Mouse (Mus musculus): ENCODE measurements around the gene Mycbp2. TPM values are rescaled to one million over a fixed set of nuclear protein-coding genes. Genes with fewer than 3 reads are reported as not detected.

The Mycbp2 gene
- total RNA-seq (2022), result 100 to 1,000 TPM; 148 to 185 (median 165) TPM

GRCm38 (mm10) chr14:103346729-103347505, at the start of gene Mycbp2:
Gene Mycbp2 (minus strand): TSS chr14:103346814.
- peak; percentile 97 for DNase-seq (ENCODE audit: low spot score in 2 of 2)

DNA sequence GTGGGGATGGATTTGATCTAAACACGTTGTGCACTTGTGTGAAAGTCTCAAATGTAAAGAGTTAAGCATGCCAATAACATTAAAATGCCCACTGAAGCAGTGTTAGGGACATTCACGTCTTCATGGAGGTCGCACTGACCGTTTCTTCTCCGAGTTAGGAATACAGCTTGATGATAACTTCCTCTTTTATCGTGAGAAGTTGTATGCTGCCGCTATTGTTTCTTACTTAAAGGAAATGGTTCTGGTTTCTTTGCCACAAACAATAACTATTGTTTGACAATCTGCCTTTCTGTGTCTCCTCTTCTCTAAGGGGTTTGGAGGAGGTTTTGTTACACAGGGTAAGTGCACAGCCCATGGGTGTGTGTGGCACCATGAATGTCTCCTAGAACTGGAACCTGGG, 45.8 kb upstream of the Mycbp2 start:
- no peak for DNase-seq (ENCODE audit: low spot score in 2 of 2)

- DNase-seq (ENCODE audit: low spot score in 2 of 2), result no peak
These were observed 40.8 kb upstream of the Mycbp2 start for GRCm38 (mm10) chr14:103387431-103387830.

DNA sequence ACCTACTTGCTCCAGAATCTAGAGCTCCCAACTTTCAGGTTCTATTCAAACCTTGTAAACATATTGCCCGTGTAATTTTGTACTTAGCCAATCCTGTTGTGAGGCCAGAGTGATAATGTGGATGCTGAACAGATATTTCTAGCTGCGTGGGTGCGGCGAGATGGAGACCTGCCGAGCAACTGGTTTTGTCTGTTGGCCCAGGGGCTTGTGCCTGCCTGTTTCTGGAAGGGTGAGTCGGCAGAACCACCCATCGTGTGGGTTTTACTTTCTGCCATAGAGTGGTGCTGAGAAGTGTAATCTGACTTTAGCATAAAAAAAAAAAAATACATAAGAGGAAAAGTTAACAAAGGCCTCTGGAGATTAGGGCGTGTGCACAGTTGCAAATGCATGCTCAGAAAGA, 40.3 kb upstream of the Mycbp2 start:
- peak; percentile 18 to 33 for DNase-seq (ENCODE audit: low spot score in 2 of 2)

- DNase-seq (ENCODE audit: low spot score in 2 of 2), result peak; percentile 21 to 33
These were observed 38.5 kb upstream of the Mycbp2 start for GRCm38 (mm10) chr14:103385084-103385610.

DNA sequence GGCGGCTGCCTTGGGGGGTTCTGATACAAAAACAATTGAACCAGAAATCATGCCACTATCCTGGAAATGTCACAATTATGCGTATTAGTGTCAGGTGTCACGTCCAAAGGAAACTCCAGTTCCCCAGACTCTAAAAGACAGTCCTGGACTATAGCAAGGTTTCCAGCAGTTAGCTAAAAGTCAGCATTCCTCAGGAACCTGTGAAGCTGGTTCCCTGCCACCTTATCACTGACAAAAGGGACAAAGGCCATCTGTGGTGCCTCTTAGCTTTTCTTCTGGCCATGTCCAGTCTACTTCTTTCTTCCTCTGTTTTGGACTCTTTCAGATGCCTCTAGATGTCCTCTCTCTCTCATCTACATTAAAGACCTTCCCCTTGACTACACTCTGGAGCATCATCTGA, 32.1 kb upstream of the Mycbp2 start:
- no peak for DNase-seq (ENCODE audit: low spot score in 2 of 2)

DNA sequence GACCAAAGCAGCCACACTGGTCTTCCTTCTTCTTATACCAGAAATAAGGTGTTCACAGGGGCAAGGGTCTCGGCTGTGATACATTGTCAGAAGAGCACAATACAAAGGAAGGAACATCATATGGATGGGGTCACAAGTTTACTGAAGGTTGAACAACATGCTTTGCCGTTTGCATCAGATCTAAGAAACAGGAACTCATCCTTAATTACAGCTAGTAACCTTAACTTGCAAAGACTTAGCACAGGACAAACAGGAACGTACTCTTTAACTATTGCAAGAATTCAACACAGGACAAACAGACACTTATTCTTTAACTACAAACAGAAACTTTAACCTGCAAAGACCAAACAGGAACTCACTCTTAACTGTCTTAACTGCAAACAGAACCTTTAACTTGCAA, 30.2 kb upstream of the Mycbp2 start:
- no peak for DNase-seq (ENCODE audit: low spot score in 2 of 2)

- no peak for DNase-seq (ENCODE audit: low spot score in 2 of 2)
These were observed 28.9 kb upstream of the Mycbp2 start for GRCm38 (mm10) chr14:103375523-103375922.

DNA sequence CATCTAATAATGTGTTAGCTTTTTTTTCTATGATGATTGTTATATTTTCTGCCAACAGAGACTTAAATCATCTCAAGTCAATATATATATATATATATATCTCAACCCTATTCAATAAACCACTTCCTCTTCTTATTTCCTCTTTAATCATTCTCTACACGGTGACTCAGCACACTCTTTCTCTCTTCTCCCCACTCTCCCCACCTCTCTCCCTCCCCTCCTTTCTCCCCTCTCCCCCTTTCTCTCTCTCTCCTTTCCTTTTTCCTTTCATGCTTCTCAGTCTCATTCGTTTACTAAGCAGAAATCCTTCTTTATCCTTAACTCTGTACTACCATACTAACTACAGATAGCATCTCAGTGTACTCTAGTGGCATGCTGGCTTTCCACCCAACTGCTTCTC, 16.6 kb upstream of the Mycbp2 start:
- DNase-seq (ENCODE audit: low spot score in 2 of 2), result no peak

GRCm38 (mm10) chr14:103356066-103356465, 9.5 kb upstream of the Mycbp2 start:
- no peak for DNase-seq (ENCODE audit: low spot score in 2 of 2)

DNA sequence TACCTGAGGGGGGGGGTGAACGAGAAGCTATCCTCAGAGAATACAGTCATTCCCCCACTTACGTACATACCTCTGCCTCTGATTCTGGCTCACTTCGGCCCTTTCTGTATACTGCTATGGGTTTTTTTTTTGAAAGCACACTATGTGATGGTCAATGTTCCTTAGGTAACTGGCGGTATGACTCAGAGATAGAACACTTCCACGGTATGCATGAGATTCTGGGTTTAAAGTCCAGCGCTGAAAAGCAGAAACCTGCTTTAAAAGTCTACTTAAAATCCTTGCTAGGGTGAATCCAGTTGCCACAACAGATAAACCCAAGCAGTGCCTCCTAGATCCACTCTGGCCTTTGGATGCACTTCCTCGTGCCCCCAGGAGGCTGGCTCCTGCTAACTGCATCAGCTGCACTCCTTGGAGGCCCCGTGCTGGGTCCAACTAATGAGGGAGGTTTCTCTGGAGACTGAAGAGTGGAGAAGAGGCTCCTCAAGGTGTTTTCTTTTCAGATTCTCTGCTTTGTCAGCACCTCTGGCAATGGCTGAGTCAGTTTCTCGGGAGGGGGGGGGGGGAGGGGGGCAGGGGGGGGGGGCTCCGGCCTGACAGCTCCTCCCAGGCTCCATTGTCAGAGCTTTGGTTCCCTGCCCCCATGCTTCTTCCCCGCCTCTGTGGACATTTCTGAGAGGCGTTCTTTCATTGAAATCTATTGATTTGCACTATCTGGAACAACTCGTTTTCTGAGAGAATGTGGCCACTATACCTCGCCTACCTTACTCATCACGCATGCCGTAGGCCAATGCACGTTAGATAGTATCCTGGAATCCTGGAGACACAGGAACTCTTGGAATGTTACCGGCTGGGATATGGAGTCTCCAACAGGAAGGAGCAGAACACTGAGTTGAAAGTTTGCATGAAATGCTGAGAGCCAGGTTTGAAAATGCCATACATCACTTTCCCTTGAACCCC, 8.1 kb upstream of the Mycbp2 start:
- no peak for DNase-seq (ENCODE audit: low spot score in 2 of 2)

GRCm38 (mm10) chr14:103345858-103346728, 521 bp downstream of the Mycbp2 start:
- DNase-seq (ENCODE audit: low spot score in 2 of 2), result peak; percentile 48 to 50

GRCm38 (mm10) chr14:103345486-103345857, 1.1 kb downstream of the Mycbp2 start:
- DNase-seq (ENCODE audit: low spot score in 2 of 2), result no peak

DNA sequence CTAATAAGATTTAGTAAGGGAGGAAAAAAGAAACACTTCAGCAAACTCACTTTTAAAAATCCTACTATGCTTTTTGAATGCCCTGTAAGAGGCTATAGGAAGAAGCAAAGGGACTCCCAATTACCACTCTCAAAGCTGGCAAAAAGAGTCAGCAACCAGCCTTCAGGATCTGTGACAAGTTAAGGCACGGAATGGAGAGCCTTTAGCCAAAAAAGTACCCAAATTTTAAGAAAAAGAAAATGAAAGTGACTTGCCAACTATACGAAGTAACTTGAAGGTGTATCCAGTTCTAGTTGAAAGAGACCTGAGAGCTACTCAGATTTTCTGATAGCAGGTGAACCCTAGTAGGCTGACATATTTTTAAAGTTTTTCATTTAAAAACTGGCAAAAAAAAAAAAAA, 1.6 kb downstream of the Mycbp2 start:
- no peak for DNase-seq (ENCODE audit: low spot score in 2 of 2)

GRCm38 (mm10) chr14:103343791-103344190, 2.8 kb downstream of the Mycbp2 start:
- DNase-seq (ENCODE audit: low spot score in 2 of 2), result no peak

- no peak for DNase-seq (ENCODE audit: low spot score in 2 of 2)
These were observed 5.0 kb downstream of the Mycbp2 start for GRCm38 (mm10) chr14:103341385-103342294.

- DNase-seq (ENCODE audit: low spot score in 2 of 2), result no peak
These were observed 33.7 kb downstream of the Mycbp2 start for GRCm38 (mm10) chr14:103312926-103313325.

GRCm38 (mm10) chr14:103296227-103296626, 50.4 kb downstream of the Mycbp2 start:
- DNase-seq (ENCODE audit: low spot score in 2 of 2), result no peak

GRCm38 (mm10) chr14:103286650-103287049, 60.0 kb downstream of the Mycbp2 start:
- no peak for DNase-seq (ENCODE audit: low spot score in 2 of 2)

DNA sequence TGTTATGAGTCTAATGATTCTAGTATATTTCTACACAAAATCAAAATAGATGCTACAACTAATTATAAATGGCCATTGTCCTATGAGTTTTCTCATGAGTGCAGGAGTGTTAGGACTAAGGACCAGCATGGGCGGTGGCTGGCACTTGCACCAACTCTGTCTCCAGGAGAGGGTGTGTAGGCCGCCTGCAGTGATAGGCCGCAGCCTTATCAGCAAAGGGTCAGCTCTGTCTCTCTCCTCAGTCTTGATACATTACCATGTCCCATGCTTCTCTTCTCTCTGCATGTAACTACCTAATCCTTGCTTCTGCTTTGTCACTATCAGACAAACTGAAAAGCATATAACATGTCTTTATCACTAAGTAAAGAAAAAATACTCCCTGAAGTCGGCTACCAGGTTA, 69.9 kb downstream of the Mycbp2 start:
- DNase-seq (ENCODE audit: low spot score in 2 of 2), result no peak

Measured in layer of hippocampus, adult 8-10 months (tissue).